In the genomic region with DNA sequence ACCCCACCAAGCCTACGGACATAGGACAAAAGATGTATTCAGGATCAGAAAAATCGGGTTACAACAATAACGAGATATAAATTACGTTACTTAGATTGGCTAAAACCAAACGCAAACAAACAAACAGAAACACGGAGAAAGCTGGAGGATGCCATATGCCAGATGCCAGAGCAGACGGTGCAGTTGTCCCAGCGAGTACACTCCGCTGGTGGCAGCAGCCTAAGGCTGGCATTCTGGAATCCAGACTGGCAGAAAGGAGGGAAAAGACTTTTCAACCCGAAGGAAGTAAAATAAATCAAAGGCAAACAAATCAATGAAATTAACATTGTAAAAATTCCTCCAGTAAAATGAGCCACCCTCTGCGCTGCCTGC, we compare ENCODE assay signal across 9 mouse cellular contexts. TPM values are rescaled to one million over a fixed set of nuclear protein-coding genes. Genes with fewer than 3 reads are reported as not detected.
DNase-seq lines count a peak whose midpoint lies in the region; ATAC-seq and TF ChIP-seq lines count a peak whose summit lies in the region.
"Had no signal": no experiment of that assay in that cellular context is flagged by ENCODE, and none has a peak within 500 bp of the region (broad histone marks: within the 10 kb centered on the region; RNA-seq: fewer than 3 reads in every experiment).

No protein-coding gene starts in this region.

- ATAC-seq in lung, postnatal 0 days = no peak
- no peak for ATAC-seq in stomach, embryonic 15.5 days (ENCODE audit: insufficient read depth, low FRiP score, low read depth)
- no peak for ATAC-seq in monocyte, adult 5-6 weeks (replicated peaks; ENCODE audit: insufficient number of reproducible peaks, low FRiP score, low TSS enrichment, poor library complexity, severe bottlenecking)

- H3K27me3 ChIP-seq in lung, postnatal 0 days (replicated peaks; ENCODE audit: insufficient read depth, low read length) = no peaks in the 10 kb centered on the region; the same call in 1 of the 2 replicates
- H3K27me3 ChIP-seq in stomach, embryonic 15.5 days (replicated peaks) = no peaks in the 10 kb centered on the region

- H3K9ac ChIP-seq in lung, postnatal 0 days (replicated peaks; ENCODE audit: low read depth) = no peak overlapping the region
- no peak overlapping the region for H3K9ac ChIP-seq in stomach, embryonic 15.5 days

- no peak overlapping the region for H3K4me3 ChIP-seq in lung, postnatal 0 days (ENCODE audit: low read depth, low read length)
- H3K4me3 ChIP-seq in stomach, embryonic 15.5 days (replicated peaks) = peak overlapping the region; percentile 23

- no peaks in the 10 kb centered on the region for H3K4me1 ChIP-seq in lung, postnatal 0 days (ENCODE audit: insufficient read depth, low read depth, low read length)
- H3K4me1 ChIP-seq in stomach, embryonic 15.5 days = peaks cover 10% of the 10 kb centered on the region; the same call in 1 of the 2 replicates

- H3K36me3 ChIP-seq in lung, postnatal 0 days (ENCODE audit: insufficient read depth, low read length) = no peaks in the 10 kb centered on the region
- no peaks in the 10 kb centered on the region for H3K36me3 ChIP-seq in stomach, embryonic 15.5 days

- TF ChIP-seq CTCF in lung, postnatal 0 days (IDR thresholded peaks at IDR 0.05) = no peak

- DNase-seq in embryo, embryonic 9.5 days (ENCODE audit: extremely low spot score) = peak; percentile 40
- DNase-seq in embryo, embryonic 10 days (ENCODE audit: low spot score) = no peak
- DNase-seq in lung, postnatal 0 days (ENCODE audit: low spot score) = no peak
- DNase-seq in lung, postnatal 14 days = no peak
- DNase-seq in layer of hippocampus, postnatal 25 days (ENCODE audit: extremely low spot score in 1 of 2, low spot score in 1 of 2) = peak; percentile 26 to 32
- no peak for DNase-seq in urinary bladder, adult 2 months (ENCODE audit: low spot score)

- H3K9me3 ChIP-seq in lung, postnatal 0 days (ENCODE audit: low read length) = no peaks in the 10 kb centered on the region
- no peaks in the 10 kb centered on the region for H3K9me3 ChIP-seq in stomach, embryonic 15.5 days

- 0 out of 2 replicates have a peak overlapping the region, but pooled peaks have one; percentile 18 for H3K4me2 ChIP-seq in lung, postnatal 0 days (replicated peaks; ENCODE audit: low read depth, low read length)
- H3K4me2 ChIP-seq in stomach, embryonic 15.5 days = peak overlapping the region; percentile 51

- TF ChIP-seq EP300 in lung, postnatal 0 days (IDR thresholded peaks at IDR 0.05) = no peak

- WGBS in lung, postnatal 0 days = 17% methylated on average over 11 of the region's 11 CpGs
- WGBS in stomach, embryonic 15.5 days = 22% methylated on average over 11 of the region's 11 CpGs

- H3K27ac ChIP-seq in lung, postnatal 0 days (ENCODE audit: low read length) = no peak overlapping the region
- H3K27ac ChIP-seq in stomach, embryonic 15.5 days = no peak overlapping the region

RNA-seq across cellular contexts. Expression of gene Ankdd1a, which starts 0.5 kb away (rescaled TPM):
- polyA plus RNA-seq in lung, postnatal 0 days (2015; fragmentation: Nextera tagmentation; extraction: Ambion mirVana) = not detected in 2 replicates
- 1 to 10 TPM; 3.3 to 3.8 TPM for total RNA-seq in layer of hippocampus, postnatal 25 days (2021)
- 0.14 TPM in 1 of 2 replicates, not detected in the other for polyA plus RNA-seq in stomach, embryonic 15.5 days (2015; fragmentation: Nextera tagmentation; extraction: Ambion mirVana)
- 3.5 to 6.1 TPM (median 3.8 TPM) in 3 replicates for total RNA-seq in monocyte, adult 5-6 weeks (2017)
- polyA plus RNA-seq in urinary bladder, adult 2 months (2012; rRNA removed) = 21.8 and 33.9 TPM in 2 replicates
- total RNA-seq: gastrocnemius, postnatal 14 days had no signal

RNA-seq across cellular contexts. Expression of gene Plekho2, which starts 59.3 kb away (rescaled TPM):
- 20.3 and 21.1 TPM in 2 replicates for polyA plus RNA-seq in lung, postnatal 0 days (2015; fragmentation: Nextera tagmentation; extraction: Ambion mirVana)
- total RNA-seq in layer of hippocampus, postnatal 25 days (2021) = 10 to 100 TPM; 11.3 to 13.7 TPM
- polyA plus RNA-seq in stomach, embryonic 15.5 days (2015; fragmentation: Nextera tagmentation; extraction: Ambion mirVana) = 17.0 and 18.1 TPM in 2 replicates
- total RNA-seq in monocyte, adult 5-6 weeks (2017) = 103 to 136 TPM (median 112 TPM) in 3 replicates
- 45.4 and 50.5 TPM in 2 replicates for polyA plus RNA-seq in urinary bladder, adult 2 months (2012; rRNA removed)

RNA-seq across cellular contexts. Expression of gene Spg21, which starts 59.7 kb away (rescaled TPM):
- polyA plus RNA-seq in lung, postnatal 0 days (2015; fragmentation: Nextera tagmentation; extraction: Ambion mirVana) = 94.0 and 94.2 TPM in 2 replicates
- total RNA-seq in layer of hippocampus, postnatal 25 days (2021) = 10 to 100 TPM; 29.6 to 39.8 TPM
- polyA plus RNA-seq in stomach, embryonic 15.5 days (2015; fragmentation: Nextera tagmentation; extraction: Ambion mirVana) = 79.4 and 79.6 TPM in 2 replicates
- total RNA-seq in monocyte, adult 5-6 weeks (2017) = 55.6 to 62.9 TPM (median 60.9 TPM) in 3 replicates
- 42.6 and 46.8 TPM in 2 replicates for polyA plus RNA-seq in urinary bladder, adult 2 months (2012; rRNA removed)

Comparison
In these comparisons a context has a peak if more than half of its experiments do, and no peak if none do; other contexts are left out.
1. DNase-seq: peak in embryo, embryonic 9.5 days (single experiment) and layer of hippocampus, postnatal 25 days (2 of 2); none in embryo, embryonic 10 days (single experiment), lung, postnatal 0 days (single experiment), lung, postnatal 14 days (single experiment) and urinary bladder, adult 2 months (single experiment).
2. RNA of gene Ankdd1a, which starts 0.5 kb away (polyA plus RNA-seq): 21.8 to 33.9 TPM in urinary bladder, adult 2 months; 0.14 TPM in stomach, embryonic 15.5 days and not detected in lung, postnatal 0 days; every median in the first group is over 10 times any median in the second.